Mouse (Mus musculus): ENCODE data around the gene Ltb4r1.

DNA sequence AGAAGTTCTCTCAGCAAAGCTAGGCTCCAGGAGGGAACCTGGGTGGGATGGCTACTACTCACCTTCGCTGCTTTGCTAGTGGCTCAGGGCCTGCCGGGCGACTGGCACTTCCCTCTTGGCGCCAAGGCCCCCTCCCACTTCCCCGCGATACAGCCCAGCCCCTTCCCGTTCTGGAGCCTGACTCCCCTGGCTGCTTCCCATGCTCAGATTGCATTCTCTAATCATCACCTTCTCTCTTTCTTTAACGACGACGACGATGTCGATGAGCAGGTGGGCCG is 18.1 kb downstream of the Ltb4r1 start, which contains the start of gene Adcy4:
- no peak; the same call in 1 of the 2 replicates for TF ChIP-seq POLR2A (IDR thresholded peaks at IDR 0.05; ENCODE audit: low read depth, low read length)
- no peak for TF ChIP-seq CTCF (IDR thresholded peaks at IDR 0.05; ENCODE audit: borderline replicate concordance, insufficient read depth, low read length)

Data from embryonic fibroblast, embryonic 13.5 days (primary cell).